Mouse (Mus musculus) heart, embryonic 12.5 days (tissue): ENCODE results near the gene Spen. TPM values are rescaled to one million over a fixed set of nuclear protein-coding genes. Genes with fewer than 3 reads are reported as not detected.
"Not testable (repeated sequence)": the region's sequence is repeated elsewhere in the genome, so short reads cannot be mapped to it uniquely, and the experiment has no call there.

Source experiments
- ATAC-seq: fragments of 200-750 bp; cut with Nextera tagmentation; 2 replicates; pipeline ENCODE4 v1.8.0; 2017; ENCODE audit warnings: moderate TSS enrichment, moderate library complexity; ENCODE audit not compliant: insufficient number of reproducible peaks, low FRiP score
- H3K27ac ChIP-seq: fragments of 300-500 bp; sonication (generic); 2 replicates; pipeline ENCODE4 v1.5.1; 2016; ENCODE audit warnings: mild to moderate bottlenecking, moderate library complexity; ENCODE audit not compliant: poor library complexity, severe bottlenecking
- H3K27me3 ChIP-seq: fragments of 300-500 bp; sonication (generic); replicated peaks from 2 replicates; pipeline ENCODE4 v1.6.1; 2016; ENCODE audit warnings: mild to moderate bottlenecking, moderate library complexity
- H3K36me3 ChIP-seq: fragments of 300-500 bp; sonication (generic); 2 replicates; pipeline ENCODE4 v1.6.1; 2016; ENCODE audit warnings: mild to moderate bottlenecking, moderate library complexity
- H3K4me1 ChIP-seq: fragments of 300-500 bp; sonication (generic); replicated peaks from 2 replicates; pipeline ENCODE4 v1.6.1; 2016; ENCODE audit warnings: mild to moderate bottlenecking
- H3K4me2 ChIP-seq: fragments of 300-500 bp; sonication (generic); 2 replicates; pipeline ENCODE4 v1.6.1; 2016; ENCODE audit warnings: mild to moderate bottlenecking, moderate library complexity
- H3K4me3 ChIP-seq: fragments of 300-500 bp; sonication (generic); 2 replicates; pipeline ENCODE4 v1.5.1; 2016; ENCODE audit warnings: mild to moderate bottlenecking
- H3K9ac ChIP-seq: fragments of 300-500 bp; sonication (generic); 2 replicates; pipeline ENCODE4 v1.6.1; 2016; ENCODE audit warnings: mild to moderate bottlenecking, moderate library complexity
- H3K9me3 ChIP-seq: fragments of 300-500 bp; sonication (generic); replicated peaks from 2 replicates; pipeline ENCODE4 v1.6.1; 2016; ENCODE audit warnings: mild to moderate bottlenecking, moderate library complexity
- WGBS: fragments of 180-500 bp; shearing (Covaris S2); methylation state at CpG from one replicate; pipeline ENCODE4 v1.1.7; 2016; 5-methylcytosine and 5-hydroxymethylcytosine counted together
- polyA plus RNA-seq: library from polyadenylated mRNA; unstranded; fragments of >200 nt; fragmentation: Nextera tagmentation; extraction: Ambion mirVana; gene quantifications from 2 replicates; pipeline ENCODE4 v1.2.1, GENCODE M21; 2016

Spen gene
- polyA plus RNA-seq, 1 experiment from 2014 or later: 9.1 TPM

DNA sequence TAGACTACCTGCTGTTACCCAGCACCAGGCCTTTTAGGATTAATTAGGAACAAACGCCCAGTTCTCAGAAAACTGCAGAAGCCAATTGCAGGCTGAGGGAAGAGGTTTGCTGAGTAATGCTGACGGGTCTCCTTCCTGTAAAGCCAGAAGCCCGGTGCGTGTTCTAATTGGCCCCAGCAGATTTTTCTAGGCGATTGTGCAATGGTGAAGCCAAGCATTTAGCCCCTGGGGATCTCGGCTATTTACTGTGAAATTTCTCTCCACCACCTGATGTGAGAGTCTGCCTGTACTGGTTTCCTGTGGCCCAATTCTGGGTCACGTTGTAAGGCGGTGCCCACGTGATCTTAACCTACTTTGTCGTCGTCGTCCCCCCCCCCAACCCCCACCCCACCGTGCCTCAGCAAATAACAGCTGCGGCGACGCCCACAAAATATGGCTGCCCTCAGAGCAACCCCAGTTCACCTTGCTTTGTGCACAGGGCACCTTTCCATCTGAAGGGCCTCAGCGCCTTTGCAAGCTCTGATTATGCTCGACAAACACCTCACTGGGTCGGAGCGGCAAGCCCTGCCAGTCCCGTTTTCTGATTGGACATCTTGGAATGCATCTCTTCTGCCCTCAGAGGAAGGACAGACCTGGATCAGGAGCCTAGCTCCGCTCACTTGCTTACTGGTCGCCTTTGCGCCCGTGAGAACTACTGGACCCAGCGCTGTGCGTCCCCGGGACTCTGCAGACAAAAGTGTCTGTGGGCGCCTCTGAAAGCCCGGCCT lies 20.9 kb upstream of the Spen start:
- H3K9me3 ChIP-seq: no peaks in the 10 kb centered on the region
- under 1% methylated on average over 30 of the region's 30 CpGs for WGBS
- H3K4me2 ChIP-seq: peak overlapping the region; percentile 96
- H3K9ac ChIP-seq: peak overlapping the region; percentile 73
- H3K4me3 ChIP-seq: peak overlapping the region; percentile 53
- peak overlapping the region; percentile 97 for H3K27ac ChIP-seq
- H3K36me3 ChIP-seq: no peaks in the 10 kb centered on the region
- peaks cover 24% of the 10 kb centered on the region for H3K4me1 ChIP-seq
- peak; percentile 85 for ATAC-seq
- no peaks in the 10 kb centered on the region for H3K27me3 ChIP-seq

DNA sequence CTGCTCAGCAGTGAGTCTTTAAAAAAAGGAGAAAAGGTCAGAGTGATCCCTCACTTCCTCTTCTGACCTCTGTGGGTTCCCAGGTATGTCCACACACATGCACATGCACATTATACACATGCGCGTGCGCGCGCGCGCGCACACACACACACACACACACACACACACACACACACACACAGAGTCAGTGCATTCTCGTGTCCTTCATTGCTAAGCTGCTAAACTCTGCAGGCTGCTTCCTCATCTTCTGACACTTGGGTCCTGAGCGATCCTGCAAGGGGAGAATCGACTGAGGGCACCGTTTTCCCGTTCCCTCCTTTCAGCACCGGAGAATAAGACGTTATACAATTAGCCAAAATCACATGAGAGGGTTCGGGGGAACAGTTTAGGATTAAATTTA lies 20.3 kb upstream of the Spen start:
- 20% methylated on average over 16 of the region's 16 CpGs for WGBS
- ATAC-seq: no peak

DNA sequence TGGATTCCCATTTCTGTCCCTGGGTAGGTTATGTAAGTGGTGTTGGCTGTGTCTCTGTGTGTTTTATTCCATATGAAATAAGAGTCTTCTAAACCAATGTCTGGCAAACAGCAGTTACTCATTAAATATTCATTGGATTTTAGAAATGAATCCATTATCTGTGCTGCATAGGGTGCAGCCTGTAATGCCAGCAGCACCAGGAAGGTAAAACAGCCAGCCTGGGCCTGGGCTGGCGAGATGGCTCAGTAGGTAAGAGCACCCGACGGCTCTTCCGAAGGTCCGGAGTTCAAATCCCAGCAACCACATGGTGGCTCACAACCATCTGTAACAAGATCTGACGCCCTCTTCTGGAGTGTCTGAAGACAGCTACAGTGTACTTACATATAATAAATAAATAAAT lies 17.8 kb upstream of the Spen start:
- not testable (repeated sequence) for H3K27ac ChIP-seq, H3K4me2 ChIP-seq, ATAC-seq, H3K9me3 ChIP-seq, H3K36me3 ChIP-seq, H3K27me3 ChIP-seq, H3K4me3 ChIP-seq, H3K9ac ChIP-seq
- WGBS: 85% methylated on average over 6 of the region's 6 CpGs
- peaks cover 28% of the 10 kb centered on the region for H3K4me1 ChIP-seq

More for the DNA sequence above, 20.3 kb upstream of the Spen start:
- Histone ChIP-seq H3K4me2 (peak overlapping the region; percentile 96), H3K9me3 (no peaks in the 10 kb centered on the region), H3K9ac (peak overlapping the region; percentile 73), H3K4me3 (peak overlapping the region; percentile 53), H3K27me3 (no peaks in the 10 kb centered on the region), H3K4me1 (peaks cover 24% of the 10 kb centered on the region), H3K36me3 (no peaks in the 10 kb centered on the region), H3K27ac (peak overlapping the region; percentile 97)

DNA sequence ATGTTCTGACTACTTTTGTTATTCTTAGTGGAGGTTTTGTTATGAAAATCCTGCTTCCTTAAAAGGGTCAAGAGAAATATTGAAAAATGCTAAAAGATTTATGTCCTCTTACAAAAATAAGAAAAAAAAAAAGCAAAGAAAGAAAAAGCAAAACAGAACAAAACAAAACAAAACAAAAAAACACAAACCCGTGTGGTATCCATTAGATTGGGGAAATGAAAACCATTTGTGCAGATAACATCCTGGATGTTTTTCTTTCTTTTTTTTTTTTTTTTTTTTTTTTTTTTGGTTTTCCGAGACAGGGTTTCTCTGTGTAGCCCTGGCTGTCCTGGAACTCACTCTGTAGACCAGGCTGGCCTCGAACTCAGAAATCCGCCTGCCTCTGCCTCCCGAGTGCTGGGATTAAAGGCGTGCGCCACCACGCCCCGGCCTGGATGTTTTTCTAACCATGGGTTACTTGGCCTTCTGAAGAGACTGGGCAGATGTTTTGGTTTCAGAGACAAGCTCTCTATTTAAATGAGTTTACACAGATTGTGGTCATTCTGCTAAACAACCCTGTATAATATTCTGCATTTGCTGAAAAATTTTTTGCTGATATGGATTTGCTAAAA lies 16.0 kb upstream of the Spen start:
- peaks cover 24% of the 10 kb centered on the region for H3K4me1 ChIP-seq
- not testable (repeated sequence) for ATAC-seq, H3K9me3 ChIP-seq, H3K36me3 ChIP-seq, H3K9ac ChIP-seq, H3K27ac ChIP-seq, H3K4me2 ChIP-seq, H3K4me3 ChIP-seq, H3K27me3 ChIP-seq
- 85% methylated on average over 8 of the region's 9 CpGs for WGBS

- no peaks in the 10 kb centered on the region for H3K27me3 ChIP-seq
- H3K4me2 ChIP-seq: no peak overlapping the region
- no peaks in the 10 kb centered on the region for H3K9me3 ChIP-seq
- H3K4me3 ChIP-seq: no peak overlapping the region
- H3K9ac ChIP-seq: no peak overlapping the region; the same call in 1 of the 2 replicates
- no peak overlapping the region for H3K27ac ChIP-seq
- peaks cover 7% of the 10 kb centered on the region; the same call in 1 of the 2 replicates for H3K4me1 ChIP-seq
- 24% methylated on average over 2 of the region's 2 CpGs for WGBS
- ATAC-seq: peak; percentile 55; the same call in 1 of the 2 replicates
- H3K36me3 ChIP-seq: no peaks in the 10 kb centered on the region
Measured at GRCm38 (mm10) chr4:141552484-141552883, 14.1 kb upstream of the Spen start.

DNA sequence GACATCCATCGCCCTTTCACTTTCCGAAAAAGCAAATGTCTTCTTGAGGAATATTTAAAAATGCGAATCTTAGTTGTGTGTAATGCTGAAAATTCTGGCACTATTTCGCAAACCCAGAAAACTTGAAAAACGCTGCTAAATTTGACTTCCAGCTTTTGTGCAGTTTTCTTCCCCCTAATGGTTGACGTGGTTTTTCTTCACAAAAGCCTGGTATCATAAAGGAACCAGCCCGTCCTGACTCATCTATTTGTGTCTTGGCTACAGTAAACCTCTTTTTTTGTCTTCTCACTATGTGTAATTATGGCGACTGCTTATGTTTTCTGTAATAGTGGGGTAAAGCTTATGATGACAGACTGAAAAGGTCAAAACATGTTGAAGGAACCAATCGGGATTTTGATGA lies 8.9 kb upstream of the Spen start:
- Histone ChIP-seq H3K4me3 (peak overlapping the region; percentile 68), H3K4me1 (0 out of 2 replicates have a peak, but pooled peaks cover 7% of the 10 kb centered on the region), H3K36me3 (no peaks in the 10 kb centered on the region), H3K9me3 (no peaks in the 10 kb centered on the region), H3K9ac (peak overlapping the region; percentile 95), H3K27me3 (no peaks in the 10 kb centered on the region), H3K27ac (peak overlapping the region; percentile 100), H3K4me2 (peak overlapping the region; percentile 96)
- WGBS: 26% methylated on average over 9 of the region's 9 CpGs
- no peak for ATAC-seq

GRCm38 (mm10) chr4:141546334-141547200 lies 8.2 kb upstream of the Spen start:
- Histone ChIP-seq H3K36me3 (no peaks in the 10 kb centered on the region), H3K4me2 (peak overlapping the region; percentile 96), H3K27me3 (no peaks in the 10 kb centered on the region), H3K9me3 (no peaks in the 10 kb centered on the region), H3K9ac (peak overlapping the region; percentile 95), H3K4me3 (peak overlapping the region; percentile 68), H3K4me1 (0 out of 2 replicates have a peak, but pooled peaks cover 7% of the 10 kb centered on the region), H3K27ac (peak overlapping the region; percentile 100)
- peak; percentile 86 for ATAC-seq
- 1% methylated on average over 97 of the region's 98 CpGs for WGBS

DNA sequence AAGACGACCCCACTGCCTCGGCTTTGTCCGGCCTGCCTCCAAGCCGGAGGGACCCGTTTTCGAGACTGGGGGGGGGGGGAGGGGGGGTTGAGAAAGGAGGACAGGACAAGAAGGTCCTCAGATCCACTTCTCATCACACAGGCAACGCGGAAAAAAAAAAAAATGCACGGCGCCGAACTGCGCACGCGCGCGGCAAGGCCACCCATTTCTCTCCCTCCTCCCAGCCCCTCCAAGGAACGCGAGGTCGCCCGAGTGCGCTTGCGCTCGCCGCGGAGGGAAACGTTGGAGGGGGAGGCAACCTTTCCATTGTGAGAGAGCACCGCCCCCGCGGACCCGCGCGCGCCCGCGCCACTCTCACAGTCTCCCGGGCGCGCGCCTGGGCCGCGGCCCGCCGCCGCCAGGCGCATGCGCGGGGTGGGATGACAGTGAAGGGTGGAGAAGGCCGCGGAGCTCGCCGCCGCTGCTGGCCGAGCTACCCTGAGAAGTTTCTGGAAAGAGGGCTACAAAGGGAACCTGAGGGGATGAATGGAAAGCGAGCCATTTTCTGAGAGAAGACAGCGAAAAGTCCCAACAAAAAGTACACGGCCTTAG lies 7.4 kb upstream of the Spen start:
- Histone ChIP-seq H3K36me3 (no peaks in the 10 kb centered on the region), H3K9ac (peak overlapping the region; percentile 95), H3K27ac (peak overlapping the region; percentile 100), H3K27me3 (no peaks in the 10 kb centered on the region), H3K9me3 (no peaks in the 10 kb centered on the region), H3K4me1 (0 out of 2 replicates have a peak, but pooled peaks cover 7% of the 10 kb centered on the region), H3K4me3 (peak overlapping the region; percentile 68), H3K4me2 (peak overlapping the region; percentile 96)
- WGBS: under 1% methylated on average over 55 of the region's 56 CpGs
- ATAC-seq: peak; percentile 89

GRCm38 (mm10) chr4:141545071-141545742 lies 6.8 kb upstream of the Spen start:
- ATAC-seq: peak; percentile 58
- H3K27ac ChIP-seq: peak overlapping the region; percentile 100
- H3K9ac ChIP-seq: peak overlapping the region; percentile 91
- H3K27me3 ChIP-seq: no peaks in the 10 kb centered on the region
- H3K4me3 ChIP-seq: peak overlapping the region; percentile 68
- H3K9me3 ChIP-seq: no peaks in the 10 kb centered on the region
- H3K4me1 ChIP-seq: 0 out of 2 replicates have a peak, but pooled peaks cover 7% of the 10 kb centered on the region
- H3K36me3 ChIP-seq: no peaks in the 10 kb centered on the region
- peak overlapping the region; percentile 96 for H3K4me2 ChIP-seq
- WGBS: under 1% methylated on average over 45 of the region's 45 CpGs

DNA sequence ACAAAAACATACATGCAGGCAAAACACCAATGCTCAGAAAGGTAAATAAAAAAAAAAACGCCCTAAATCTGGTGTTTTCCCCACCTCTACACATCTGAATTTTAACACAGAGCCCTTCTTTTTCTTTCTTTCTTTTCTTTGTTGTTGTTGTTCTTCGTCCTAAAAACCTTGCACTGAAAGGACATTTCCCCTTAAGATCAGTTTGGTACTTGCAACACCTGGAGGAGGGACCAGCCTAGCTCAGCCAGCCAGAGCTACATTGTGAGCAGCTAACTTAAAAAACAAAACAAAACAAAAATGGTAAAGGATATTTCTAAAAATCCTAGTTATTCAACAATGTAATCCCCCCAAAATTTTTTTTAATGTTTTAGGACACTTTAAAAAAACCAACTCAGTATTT lies 6.1 kb upstream of the Spen start:
- H3K4me3 ChIP-seq: peak overlapping the region; percentile 68
- peak overlapping the region; percentile 96; the same call in 1 of the 2 replicates for H3K4me2 ChIP-seq
- no peak overlapping the region for H3K9ac ChIP-seq
- no peaks in the 10 kb centered on the region for H3K36me3 ChIP-seq
- ATAC-seq: no peak
- peak overlapping the region; percentile 100; the same call in 1 of the 2 replicates for H3K27ac ChIP-seq
- no peaks in the 10 kb centered on the region for H3K27me3 ChIP-seq
- no peaks in the 10 kb centered on the region for H3K9me3 ChIP-seq
- WGBS: 40% methylated on average over 2 of the region's 2 CpGs
- H3K4me1 ChIP-seq: peaks cover 11% of the 10 kb centered on the region; the same call in 1 of the 2 replicates
